Comparison of ENCODE assay signal across 13 mouse cellular contexts in genomic region chr2:15038705-15039104, GRCm38 (mm10). TPM values are rescaled to one million over a fixed set of nuclear protein-coding genes. Genes with fewer than 3 reads are reported as not detected.
A peak's percentile ranks its signal among the peaks of the same experiment; 100 is the strongest.
DNase-seq lines count a peak whose midpoint lies in the region; TF ChIP-seq lines count a peak whose summit lies in the region.
"Had no signal": no experiment of that assay in that cellular context is flagged by ENCODE, and none has a peak within 500 bp of the region (broad histone marks: within the 10 kb centered on the region; RNA-seq: fewer than 3 reads in every experiment).

No protein-coding gene starts in this region.

- no peaks in the 10 kb centered on the region for H3K4me1 ChIP-seq in cerebellum, adult 2 months (ENCODE audit: control insufficient read depth, insufficient read depth, low read length)
- 0 out of 2 replicates have a peak, but pooled peaks cover 4% of the 10 kb centered on the region for H3K4me1 ChIP-seq in lung, adult 2 months (ENCODE audit: control insufficient read depth, insufficient read depth, low read length)
- H3K4me1 ChIP-seq: liver, embryonic 13.5 days; neural tube, embryonic 15.5 days had no signal

- no peak overlapping the region for H3K4me3 ChIP-seq in cerebellum, adult 2 months (replicated peaks; ENCODE audit: insufficient read depth, low read depth, low read length)
- no peak overlapping the region for H3K4me3 ChIP-seq in lung, adult 2 months (replicated peaks; ENCODE audit: extremely low read depth, low read depth, low read length)
- no peak overlapping the region for H3K4me3 ChIP-seq in left cerebral cortex, adult 2 months
- H3K4me3 ChIP-seq: liver, embryonic 13.5 days; neural tube, embryonic 15.5 days had no signal

- H3K27me3 ChIP-seq in cerebellum, adult 2 months (ENCODE audit: control insufficient read depth, insufficient read depth, low read length) = no peaks in the 10 kb centered on the region
- H3K27me3 ChIP-seq: liver, embryonic 13.5 days; neural tube, embryonic 15.5 days had no signal

- TF ChIP-seq CTCF in cerebellum, adult 2 months (IDR thresholded peaks at IDR 0.05; ENCODE audit: borderline replicate concordance, insufficient read depth, low read depth, low read length) = no peak
- TF ChIP-seq CTCF in lung, adult 2 months (IDR thresholded peaks at IDR 0.05; ENCODE audit: insufficient read depth, low read length) = no peak
- no peak for TF ChIP-seq CTCF in left cerebral cortex, adult 2 months (IDR thresholded peaks at IDR 0.05)

- no peak for TF ChIP-seq POLR2A in cerebellum, adult 2 months (IDR thresholded peaks at IDR 0.05; ENCODE audit: borderline replicate concordance, insufficient read depth, low read length)
- peak; percentile 22; the same call in 1 of the 2 replicates for TF ChIP-seq POLR2A in lung, adult 2 months (IDR thresholded peaks at IDR 0.05; ENCODE audit: borderline replicate concordance, extremely low read depth, low read depth, low read length)

- intact Hi-C loops in left cerebral cortex, adult 2 months (cut with DNase I) = no loop called here

- no peak overlapping the region for H3K27ac ChIP-seq in cerebellum, adult 2 months (ENCODE audit: insufficient read depth, low read length)
- H3K27ac ChIP-seq in left cerebral cortex, adult 2 months = no peak overlapping the region
- H3K27ac ChIP-seq: liver, embryonic 13.5 days; neural tube, embryonic 15.5 days had no signal

- 52% methylated on average over 6 of the region's 6 CpGs for WGBS in cerebellum, adult 2 months
- WGBS in lung, adult 2 months = 60% methylated on average over 6 of the region's 6 CpGs

- DNase-seq in cerebellum, postnatal 10 days = peak; percentile 20 to 24
- DNase-seq in cerebellum, adult 2 months = no peak
- DNase-seq in heart, adult 8-10 months (ENCODE audit: low spot score) = peak; percentile 81
- peak; percentile 37 to 41 for DNase-seq in kidney, adult 8-10 months
- DNase-seq in lung, adult 2 months = no peak
- no peak for DNase-seq in left cerebral cortex, adult 18-20 months (ENCODE audit: low spot score in 2 of 2)
- DNase-seq in urinary bladder, adult 2 months (ENCODE audit: low spot score) = no peak
- no peak for DNase-seq in left cerebral cortex, adult 2 months (ENCODE audit: extremely low spot score in 1 of 2, low spot score in 2 of 2)
- DNase-seq: cerebellum, adult 11 months; layer of hippocampus, adult 9-11 months; liver, embryonic 13.5 days; right cerebral cortex, adult 18-20 months had no signal

RNA-seq across cellular contexts. Expression of gene Arl5b, which starts 10.5 kb away (rescaled TPM):
- polyA plus RNA-seq in cerebellum, adult 2 months (2012; rRNA removed) = 23.3 and 23.7 TPM in 2 replicates
- 10 to 100 TPM; 17.6 to 26.7 (median 21.9) TPM for total RNA-seq in heart, adult 8-10 months (2022)
- polyA plus RNA-seq in lung, adult 2 months (2012; rRNA removed) = 6.1 and 10.0 TPM in 2 replicates
- 10 to 100 TPM; 26.6 to 35.0 TPM for total RNA-seq in left cerebral cortex, adult 18-20 months (2021)
- 17.6 and 17.9 TPM in 2 replicates for polyA plus RNA-seq in urinary bladder, adult 2 months (2012; rRNA removed)
- 10 to 100 TPM; 23.5 to 37.7 TPM for total RNA-seq in left cerebral cortex, adult 2 months (2021)

RNA-seq across cellular contexts. Expression of gene Nsun6, which starts 16.2 kb away (rescaled TPM):
- polyA plus RNA-seq in cerebellum, adult 2 months (2012; rRNA removed) = 4.6 and 4.9 TPM in 2 replicates
- 1 to 10 TPM; 4.6 to 6.7 (median 5.5) TPM for total RNA-seq in heart, adult 8-10 months (2022)
- 1.3 and 5.2 TPM in 2 replicates for polyA plus RNA-seq in lung, adult 2 months (2012; rRNA removed)
- 10 to 100 TPM in 1 of 2 experiments, 1 to 10 TPM in 1; 9.7 to 10.7 TPM for total RNA-seq in left cerebral cortex, adult 18-20 months (2021)
- polyA plus RNA-seq in urinary bladder, adult 2 months (2012; rRNA removed) = 5.0 and 5.9 TPM in 2 replicates
- 10 to 100 TPM; 12.9 to 14.6 TPM for total RNA-seq in left cerebral cortex, adult 2 months (2021)

Comparison
In these comparisons a context has a peak if more than half of its experiments do, and no peak if none do; other contexts are left out.
1. DNase-seq: peak in cerebellum, postnatal 10 days (2 of 2), heart, adult 8-10 months (single experiment) and kidney, adult 8-10 months (2 of 2); none in cerebellum, adult 2 months (0 of 2), lung, adult 2 months (single experiment), left cerebral cortex, adult 18-20 months (0 of 2), urinary bladder, adult 2 months (single experiment) and left cerebral cortex, adult 2 months (0 of 2).